Mouse (Mus musculus): ENCODE measurements around the gene Adamtsl3.

Gene Adamtsl3

DNA sequence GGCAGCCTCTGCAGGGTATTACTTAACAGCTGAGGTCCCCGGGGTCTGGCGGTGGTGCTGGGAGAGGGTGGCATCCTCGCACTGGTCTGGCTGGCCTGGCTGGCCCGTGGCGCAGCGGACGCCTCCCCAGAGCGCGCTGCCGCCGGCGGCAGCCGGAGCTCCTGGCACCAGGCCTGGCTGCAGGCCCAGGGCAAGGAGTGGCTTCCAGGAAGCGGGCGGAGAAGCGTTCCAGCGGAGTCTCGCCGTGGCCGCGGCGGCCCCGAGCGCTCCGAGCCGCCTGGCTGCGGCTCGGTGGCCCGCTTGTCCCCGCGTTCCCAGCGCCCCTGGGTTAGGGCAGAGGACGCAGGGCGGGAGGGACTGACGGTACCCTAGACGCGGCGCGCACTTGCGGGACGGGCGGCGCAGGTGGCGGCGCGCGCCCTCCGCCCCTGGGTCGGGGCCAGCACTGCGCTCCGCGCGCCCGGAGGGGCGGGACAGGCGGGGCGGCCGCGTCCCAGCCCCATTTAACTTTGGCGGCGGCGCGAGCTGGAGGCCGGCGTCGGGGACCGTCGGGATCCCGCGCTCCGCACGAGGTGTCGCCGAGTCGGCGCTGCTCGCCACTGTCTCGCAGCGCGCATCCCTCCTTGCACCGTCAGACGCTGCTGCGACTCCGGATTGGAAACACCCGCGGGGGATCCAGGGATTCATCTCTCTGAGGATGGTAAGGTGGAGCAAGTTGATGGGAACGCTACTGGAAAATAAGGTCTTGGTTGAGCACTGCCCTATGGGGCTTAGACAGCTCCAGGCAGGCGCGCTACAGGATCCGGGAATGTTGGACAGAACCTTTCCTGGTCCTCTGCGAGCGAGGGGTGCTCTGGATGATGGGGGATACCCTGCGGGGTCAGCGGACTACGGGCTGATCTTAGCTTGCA lies at the start of gene Adamtsl3:
Gene Adamtsl3, plus strand, starts transcription at position 484 of the 911 bp plus-strand sequence.
- Histone ChIP-seq H3K9me3 (ENCODE audit: low read length) (peaks cover 19% of the 10 kb centered on the region; the same call in 1 of the 2 replicates), H3K4me3 (replicated peaks; ENCODE audit: low read length) (peak within 1 kb of the TSS; percentile 77), H3K27me3 (ENCODE audit: insufficient read depth, low read length) (peaks cover 74% of the 10 kb centered on the region), H3K4me1 (replicated peaks; ENCODE audit: low read depth, low read length) (peaks cover 11% of the 10 kb centered on the region), H3K36me3 (ENCODE audit: insufficient read depth, low read length) (no peaks in the 10 kb centered on the region)
- TF ChIP-seq POU5F1 (IDR thresholded peaks at IDR 0.05; ENCODE audit: borderline replicate concordance, low read length) (no peak), CTCF (conservative IDR thresholded peaks at IDR 0.05; ENCODE audit: low read length) (no peak), NANOG (IDR thresholded peaks at IDR 0.05; ENCODE audit: borderline replicate concordance, low read length) (no peak)

DNA sequence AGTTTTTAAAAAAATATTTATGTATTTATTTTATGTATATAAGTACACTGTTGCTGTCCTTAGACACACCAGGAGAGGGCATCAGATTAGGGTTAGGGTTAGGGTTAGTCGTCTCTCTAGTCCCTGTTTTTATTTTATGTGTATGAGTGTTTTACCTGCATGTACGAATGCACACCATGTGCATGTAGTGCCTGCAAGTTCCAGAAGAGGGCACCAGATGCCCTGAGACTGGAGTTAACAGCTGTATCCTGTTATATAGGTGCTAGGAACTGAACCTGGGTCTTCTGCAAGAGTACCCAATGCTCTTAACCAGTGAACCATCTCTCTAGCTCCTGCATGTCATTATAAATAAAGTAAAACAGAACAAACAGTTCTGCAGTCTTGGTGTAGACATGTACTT lies 48.3 kb upstream of the Adamtsl3 start:
- Histone ChIP-seq H3K4me1 (replicated peaks; ENCODE audit: low read depth, low read length) (no peaks in the 10 kb centered on the region), H3K36me3 (ENCODE audit: insufficient read depth, low read length) (peaks cover 5% of the 10 kb centered on the region; the same call in 1 of the 2 replicates), H3K4me3 (replicated peaks; ENCODE audit: low read length) (no peak overlapping the region), H3K27me3 (ENCODE audit: insufficient read depth, low read length) (no peaks in the 10 kb centered on the region), H3K9me3 (ENCODE audit: low read length) (no peaks in the 10 kb centered on the region)
- TF ChIP-seq NANOG (IDR thresholded peaks at IDR 0.05; ENCODE audit: borderline replicate concordance, low read length) (no peak), CTCF (conservative IDR thresholded peaks at IDR 0.05; ENCODE audit: low read length) (peak; percentile 54)

DNA sequence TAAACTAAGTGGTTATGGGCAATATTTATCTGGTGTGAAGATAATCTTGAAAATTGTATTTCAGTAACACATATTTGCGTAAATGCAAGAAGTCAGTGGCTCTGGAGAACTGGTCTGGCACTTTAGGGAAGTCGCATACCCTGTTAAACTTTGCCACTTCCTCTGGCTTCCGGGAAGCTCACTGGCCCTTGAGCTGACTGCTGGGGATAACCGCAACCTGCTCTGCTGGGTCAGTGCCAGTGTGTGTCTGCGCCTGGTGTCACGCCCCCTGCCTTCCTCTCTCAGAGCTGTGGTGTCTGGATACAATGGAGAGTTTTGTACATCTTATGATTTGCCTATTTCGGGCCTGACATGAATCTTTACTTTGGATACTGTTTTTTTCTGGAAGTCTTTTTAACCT lies 42.1 kb upstream of the Adamtsl3 start:
- no peak for TF ChIP-seq NANOG (IDR thresholded peaks at IDR 0.05; ENCODE audit: borderline replicate concordance, low read length)
- TF ChIP-seq POU5F1 (IDR thresholded peaks at IDR 0.05; ENCODE audit: borderline replicate concordance, low read length) = no peak
- TF ChIP-seq CTCF (conservative IDR thresholded peaks at IDR 0.05; ENCODE audit: low read length) = no peak
- Histone ChIP-seq H3K36me3 (ENCODE audit: insufficient read depth, low read length) (peaks cover 10% of the 10 kb centered on the region; the same call in 1 of the 2 replicates), H3K4me1 (replicated peaks; ENCODE audit: low read depth, low read length) (no peaks in the 10 kb centered on the region), H3K27me3 (ENCODE audit: insufficient read depth, low read length) (no peaks in the 10 kb centered on the region), H3K4me3 (replicated peaks; ENCODE audit: low read length) (no peak overlapping the region), H3K9me3 (ENCODE audit: low read length) (no peaks in the 10 kb centered on the region)

DNA sequence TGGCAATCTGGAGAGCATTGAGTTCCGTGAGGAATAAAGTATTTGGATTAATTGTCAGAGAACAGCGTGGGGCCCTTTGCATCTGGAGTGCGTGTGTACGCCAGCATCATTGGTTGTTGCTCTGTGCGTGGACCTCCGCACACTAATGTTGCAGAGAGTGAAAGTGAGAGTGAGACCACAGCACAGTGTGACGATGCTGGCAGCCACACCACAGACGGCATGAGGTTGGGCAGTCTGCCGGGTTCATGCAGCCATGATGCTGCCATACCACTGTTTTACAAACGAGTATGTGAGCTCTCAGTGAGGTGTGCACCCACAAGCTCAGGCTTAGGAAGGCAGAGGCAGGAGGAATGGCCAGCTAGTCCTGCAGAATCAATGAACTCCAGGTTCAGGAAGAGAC lies 41.4 kb upstream of the Adamtsl3 start:
- Histone ChIP-seq H3K27me3 (ENCODE audit: insufficient read depth, low read length) (no peaks in the 10 kb centered on the region), H3K4me3 (replicated peaks; ENCODE audit: low read length) (no peak overlapping the region)
- TF ChIP-seq POU5F1 (IDR thresholded peaks at IDR 0.05; ENCODE audit: borderline replicate concordance, low read length) (no peak), NANOG (IDR thresholded peaks at IDR 0.05; ENCODE audit: borderline replicate concordance, low read length) (no peak), CTCF (conservative IDR thresholded peaks at IDR 0.05; ENCODE audit: low read length) (no peak)

DNA sequence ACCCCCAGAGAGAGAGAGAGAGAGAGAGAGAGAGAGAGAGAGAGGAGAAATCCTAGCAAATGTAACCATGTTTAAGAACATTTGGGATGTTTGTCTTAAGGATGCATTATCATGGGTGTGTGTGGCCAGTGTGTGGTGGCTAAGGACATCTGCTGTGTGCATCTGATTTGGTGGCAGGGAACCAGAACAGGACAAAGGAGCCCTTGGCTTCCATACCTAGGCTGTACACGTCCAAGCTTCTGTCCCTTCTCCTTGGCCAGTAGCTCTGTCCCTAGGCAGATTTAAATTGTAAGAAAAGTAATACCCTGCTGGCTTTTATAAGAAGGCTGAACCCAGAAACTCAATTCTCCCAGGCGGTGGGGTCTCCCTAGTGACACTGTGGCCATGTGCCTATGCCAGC lies 40.9 kb upstream of the Adamtsl3 start:
- no peak for TF ChIP-seq POU5F1 (IDR thresholded peaks at IDR 0.05; ENCODE audit: borderline replicate concordance, low read length)
- no peak for TF ChIP-seq NANOG (IDR thresholded peaks at IDR 0.05; ENCODE audit: borderline replicate concordance, low read length)
- TF ChIP-seq CTCF (conservative IDR thresholded peaks at IDR 0.05; ENCODE audit: low read length) = no peak
- Histone ChIP-seq H3K9me3 (ENCODE audit: low read length) (no peaks in the 10 kb centered on the region), H3K27me3 (ENCODE audit: insufficient read depth, low read length) (no peaks in the 10 kb centered on the region), H3K4me1 (replicated peaks; ENCODE audit: low read depth, low read length) (no peaks in the 10 kb centered on the region), H3K4me3 (replicated peaks; ENCODE audit: low read length) (no peak overlapping the region), H3K36me3 (ENCODE audit: insufficient read depth, low read length) (peaks cover 10% of the 10 kb centered on the region; the same call in 1 of the 2 replicates)

More for the DNA sequence above, 41.4 kb upstream of the Adamtsl3 start:
- Histone ChIP-seq H3K36me3 (ENCODE audit: insufficient read depth, low read length) (peaks cover 10% of the 10 kb centered on the region; the same call in 1 of the 2 replicates), H3K9me3 (ENCODE audit: low read length) (no peaks in the 10 kb centered on the region), H3K4me1 (replicated peaks; ENCODE audit: low read depth, low read length) (no peaks in the 10 kb centered on the region)

DNA sequence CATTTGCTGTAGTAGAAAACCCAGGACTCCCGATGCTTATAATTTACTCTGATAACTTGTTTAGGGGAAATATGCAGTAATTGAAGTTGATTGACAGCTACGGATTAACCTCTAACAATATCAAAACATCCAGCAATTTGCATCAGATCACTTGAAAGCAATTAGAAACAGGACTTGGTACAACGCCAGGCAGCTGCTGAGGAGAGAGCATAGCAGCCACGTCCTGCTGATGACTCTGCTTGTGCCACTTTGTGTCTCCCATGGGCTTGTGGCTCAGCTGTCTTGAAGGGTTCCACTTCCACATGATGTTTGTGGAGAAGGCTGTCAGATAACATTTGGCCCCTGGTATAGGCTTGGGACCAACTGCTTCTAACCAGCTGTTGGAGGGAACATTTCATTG lies 27.1 kb upstream of the Adamtsl3 start:
- no peak for TF ChIP-seq CTCF (conservative IDR thresholded peaks at IDR 0.05; ENCODE audit: low read length)
- TF ChIP-seq NANOG (IDR thresholded peaks at IDR 0.05; ENCODE audit: borderline replicate concordance, low read length) = no peak
- no peak for TF ChIP-seq POU5F1 (IDR thresholded peaks at IDR 0.05; ENCODE audit: borderline replicate concordance, low read length)
- Histone ChIP-seq H3K27me3 (ENCODE audit: insufficient read depth, low read length) (no peaks in the 10 kb centered on the region), H3K9me3 (ENCODE audit: low read length) (no peaks in the 10 kb centered on the region), H3K36me3 (ENCODE audit: insufficient read depth, low read length) (no peaks in the 10 kb centered on the region; the same call in 1 of the 2 replicates), H3K4me3 (replicated peaks; ENCODE audit: low read length) (no peak overlapping the region), H3K4me1 (replicated peaks; ENCODE audit: low read depth, low read length) (no peaks in the 10 kb centered on the region)

DNA sequence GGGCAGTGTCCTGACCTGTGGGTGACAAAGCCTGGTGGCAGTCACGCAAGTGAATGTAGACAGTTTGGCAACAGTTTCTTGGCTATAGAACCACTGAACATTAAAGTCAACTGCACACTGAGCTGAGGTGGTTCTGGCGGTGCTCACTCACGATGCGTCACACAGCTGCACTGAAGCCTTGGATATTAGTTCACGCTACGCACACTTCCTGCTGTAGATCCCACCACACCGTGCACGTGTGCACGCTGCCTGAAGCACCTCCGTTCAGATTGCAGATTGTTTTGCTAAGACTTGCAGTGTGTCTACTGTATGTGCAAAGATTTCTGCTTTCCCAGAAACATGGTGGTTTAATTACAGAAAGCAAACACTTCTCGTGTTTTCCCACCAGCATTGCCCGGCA lies 17.0 kb upstream of the Adamtsl3 start:
- no peak overlapping the region for H3K4me3 ChIP-seq (replicated peaks; ENCODE audit: low read length)
- H3K4me1 ChIP-seq (replicated peaks; ENCODE audit: low read depth, low read length) = no peaks in the 10 kb centered on the region
- TF ChIP-seq POU5F1 (IDR thresholded peaks at IDR 0.05; ENCODE audit: borderline replicate concordance, low read length) (no peak), CTCF (conservative IDR thresholded peaks at IDR 0.05; ENCODE audit: low read length) (no peak)
- H3K27me3 ChIP-seq (ENCODE audit: insufficient read depth, low read length) = no peaks in the 10 kb centered on the region
- no peaks in the 10 kb centered on the region for H3K36me3 ChIP-seq (ENCODE audit: insufficient read depth, low read length)
- H3K9me3 ChIP-seq (ENCODE audit: low read length) = no peaks in the 10 kb centered on the region

DNA sequence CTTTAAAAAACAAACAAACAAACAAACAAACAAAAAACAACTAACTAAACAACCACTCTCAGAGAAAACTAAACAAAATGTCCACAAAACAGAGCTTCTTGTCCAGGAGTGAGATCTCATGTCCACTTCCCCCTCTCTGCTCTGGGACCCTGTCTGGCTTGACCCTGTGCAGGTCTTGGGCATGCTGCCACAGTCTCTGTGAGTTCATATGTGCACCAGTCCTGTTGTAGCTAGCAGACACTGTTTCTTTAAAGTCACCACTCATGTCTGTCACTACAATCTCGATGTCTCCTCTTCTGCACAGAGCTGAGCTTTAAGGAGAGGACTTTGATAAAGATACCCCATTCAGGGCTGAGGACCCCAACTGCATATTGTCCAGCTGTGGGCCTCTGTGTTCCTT lies 8.9 kb upstream of the Adamtsl3 start:
- peaks cover 12% of the 10 kb centered on the region for H3K27me3 ChIP-seq (ENCODE audit: insufficient read depth, low read length)
- TF ChIP-seq POU5F1 (IDR thresholded peaks at IDR 0.05; ENCODE audit: borderline replicate concordance, low read length) = no peak
- no peak for TF ChIP-seq CTCF (conservative IDR thresholded peaks at IDR 0.05; ENCODE audit: low read length)
- no peak for TF ChIP-seq NANOG (IDR thresholded peaks at IDR 0.05; ENCODE audit: borderline replicate concordance, low read length)
- no peak overlapping the region for H3K4me3 ChIP-seq (replicated peaks; ENCODE audit: low read length)
- H3K36me3 ChIP-seq (ENCODE audit: insufficient read depth, low read length) = no peaks in the 10 kb centered on the region
- no peaks in the 10 kb centered on the region for H3K4me1 ChIP-seq (replicated peaks; ENCODE audit: low read depth, low read length)
- 0 out of 2 replicates have a peak, but pooled peaks cover 2% of the 10 kb centered on the region for H3K9me3 ChIP-seq (ENCODE audit: low read length)
